Mouse (Mus musculus): ENCODE data around the gene Fancl.
A peak's percentile ranks its signal among the peaks of the same experiment; 100 is the strongest.

The Fancl gene

GRCm38 (mm10) chr11:26481691-26482242 lies 95.8 kb downstream of the Fancl start:
- DNase-seq (ENCODE audit: extremely low read depth, insufficient read length, low spot score) = no peak

GRCm38 (mm10) chr11:26489761-26490466 lies 104.0 kb downstream of the Fancl start:
- DNase-seq (ENCODE audit: extremely low read depth, insufficient read length, low spot score) = no peak

- no peak for DNase-seq (ENCODE audit: extremely low read depth, insufficient read length, low spot score)
These were observed 110.0 kb downstream of the Fancl start for GRCm38 (mm10) chr11:26495951-26496350.

GRCm38 (mm10) chr11:26513683-26514082 lies 127.7 kb downstream of the Fancl start:
- no peak for DNase-seq (ENCODE audit: extremely low read depth, insufficient read length, low spot score)

- DNase-seq (ENCODE audit: extremely low read depth, insufficient read length, low spot score) = no peak
These were observed 130.2 kb downstream of the Fancl start for GRCm38 (mm10) chr11:26516086-26516485.

- DNase-seq (ENCODE audit: extremely low read depth, insufficient read length, low spot score) = peak; percentile 25
These were observed 133.1 kb downstream of the Fancl start for GRCm38 (mm10) chr11:26518991-26519390.
